Mouse (Mus musculus) ES-E14 (cell line): ENCODE results near the gene Acvr2b. TPM values are rescaled to one million over a fixed set of nuclear protein-coding genes. Genes with fewer than 3 reads are reported as not detected.

Experiments used
- DNase-seq: peaks from one replicate; pipeline ENCODE4 v3.0.0-alpha.2; 2013; ENCODE audit warnings: low read depth, low spot score
- H3K27ac ChIP-seq: 2 replicates; pipeline ENCODE4 v1.5.1; 2012; ENCODE audit warnings: low read depth, mild to moderate bottlenecking, low read length, moderate library complexity, mixed read lengths; ENCODE audit not compliant: poor library complexity, insufficient read depth, severe bottlenecking
- H3K36me3 ChIP-seq: 2 replicates; pipeline ENCODE4 v1.6.1; 2012; ENCODE audit warnings: mild to moderate bottlenecking, low read length, moderate library complexity, mixed read lengths; ENCODE audit not compliant: control insufficient read depth, poor library complexity, insufficient read depth, severe bottlenecking
- H3K4me1 ChIP-seq, 2 experiments: fragments of 150-350 bp in 1 of 2; sonication (generic) in 1 of 2; 2 replicates each; pipeline ENCODE4 v1.6.1; 2012; ENCODE audit warnings: low read length in 2 of 2, mild to moderate bottlenecking in 1 of 2, mixed read lengths in 1 of 2; ENCODE audit not compliant: control insufficient read depth in 2 of 2, insufficient read depth in 2 of 2, poor library complexity in 1 of 2
- H3K4me3 ChIP-seq, 2 experiments: fragments of 150-350 bp in 1 of 2; sonication (generic) in 1 of 2; 2 replicates each; pipeline ENCODE4 v1.5.1; 2012; ENCODE audit warnings: low read length in 2 of 2, low read depth in 1 of 2, mild to moderate bottlenecking in 1 of 2, mixed read lengths in 1 of 2; ENCODE audit not compliant: insufficient read depth in 1 of 2, poor library complexity in 1 of 2, severe bottlenecking in 1 of 2
- H3K9ac ChIP-seq: 2 replicates; pipeline ENCODE4 v1.6.1; 2012; ENCODE audit warnings: low read depth, mild to moderate bottlenecking, low read length, mixed read lengths; ENCODE audit not compliant: poor library complexity, insufficient read depth, severe bottlenecking
- H3K9me3 ChIP-seq: fragments of 150-350 bp; sonication (generic); 2 replicates; pipeline ENCODE4 v1.6.1; 2012; ENCODE audit warnings: low read depth, mild to moderate bottlenecking, low read length; ENCODE audit not compliant: control insufficient read depth, insufficient read depth
- CHD2 ChIP-seq: IDR thresholded peaks from 2 replicates; pipeline ENCODE4 v1.6.1; 2014; ENCODE audit warnings: mild to moderate bottlenecking, low read depth, low read length, inconsistent platforms
- HCFC1 ChIP-seq: IDR thresholded peaks from 2 replicates; pipeline ENCODE4 v1.6.1; 2012; ENCODE audit warnings: low read length, inconsistent platforms, borderline replicate concordance; ENCODE audit not compliant: insufficient read depth
- MAFK ChIP-seq: IDR thresholded peaks from 2 replicates; pipeline ENCODE4 v1.6.1; 2014; ENCODE audit warnings: mild to moderate bottlenecking, low read depth, low read length, inconsistent platforms; ENCODE audit not compliant: insufficient read depth
- ZC3H11A ChIP-seq: IDR thresholded peaks from 2 replicates; pipeline ENCODE4 v1.6.1; 2012; ENCODE audit warnings: low read depth, mild to moderate bottlenecking, inconsistent platforms, low read length, borderline replicate concordance
- ZNF384 ChIP-seq: IDR thresholded peaks from 2 replicates; pipeline ENCODE4 v1.6.1; 2012; ENCODE audit warnings: low read depth, low read length, inconsistent platforms
- in situ Hi-C, 2 experiments: fragments of 600-800 bp; cut with MboI; formaldehyde crosslinking; loops; one replicate each; pipeline ENCODE4 v1.15.1; 2025; ENCODE audit warnings: low sequenced_read_pairs in 2 of 2, inconsistent platforms in 1 of 2; ENCODE audit not compliant: unreplicated experiment in 2 of 2
- total RNA-seq: library from RNA; depleted of rRNA; stranded (reverse); fragments of 300-350 nt; gene quantifications from 2 replicates; pipeline ENCODE4 v1.2.3, GENCODE M21; 2012

Gene Acvr2b
- total RNA-seq, 1 experiment, result 29.8 TPM

- Histone ChIP-seq H3K4me3 (no peak overlapping the region), H3K9ac (no peak overlapping the region), H3K36me3 (peaks cover 18% of the 10 kb centered on the region), H3K9me3 (no peaks in the 10 kb centered on the region), H3K27ac (no peak overlapping the region), H3K4me1 (peaks cover 0 to 13% of the 10 kb centered on the region in 2 experiments; a peak in 2 of 4 replicates)
- TF ChIP-seq ZNF384, result no peak
- no peak for TF ChIP-seq ZC3H11A
- TF ChIP-seq MAFK, result no peak
- no peak for TF ChIP-seq CHD2
- no peak for TF ChIP-seq HCFC1
- no peak for DNase-seq
- in situ Hi-C loops, result no loop called here
Observed at GRCm38 (mm10) chr9:119371251-119371650, 30.7 kb upstream of the Acvr2b start.

- Histone ChIP-seq H3K36me3 (peaks cover 7% of the 10 kb centered on the region), H3K4me1 (peaks cover 0 to 13% of the 10 kb centered on the region in 2 experiments; a peak in 2 of 4 replicates), H3K27ac (no peak overlapping the region; the same call in 1 of the 2 replicates), H3K4me3 (no peak overlapping the region), H3K9me3 (no peaks in the 10 kb centered on the region), H3K9ac (no peak overlapping the region)
- TF ChIP-seq HCFC1 (no peak), MAFK (no peak), ZNF384 (no peak)
- no peak for DNase-seq
- in situ Hi-C loops, result no loop called here
Observed at GRCm38 (mm10) chr9:119375008-119375407, 26.9 kb upstream of the Acvr2b start.

GRCm38 (mm10) chr9:119375556-119375955, 26.4 kb upstream of the Acvr2b start:
- Histone ChIP-seq H3K27ac (no peak overlapping the region), H3K9me3 (no peaks in the 10 kb centered on the region), H3K4me3 (no peak overlapping the region), H3K36me3 (peaks cover 11% of the 10 kb centered on the region), H3K4me1 (peaks cover 0 to 13% of the 10 kb centered on the region in 2 experiments; a peak in 2 of 4 replicates), H3K9ac (no peak overlapping the region)
- no peak for TF ChIP-seq ZC3H11A
- TF ChIP-seq CHD2, result no peak
- no peak for TF ChIP-seq HCFC1
- no peak for TF ChIP-seq MAFK
- no peak for TF ChIP-seq ZNF384
- in situ Hi-C loops, result no loop called here
- no peak for DNase-seq

- no peak overlapping the region for H3K4me3 ChIP-seq
- H3K9ac ChIP-seq, result no peak overlapping the region
- H3K9me3 ChIP-seq, result no peaks in the 10 kb centered on the region
- H3K4me1 ChIP-seq, result peaks cover 0 to 13% of the 10 kb centered on the region in 2 experiments; a peak in 2 of 4 replicates
- in situ Hi-C loops, result no loop called here
- H3K27ac ChIP-seq, result no peak overlapping the region
- no peak for DNase-seq
- peaks cover 17% of the 10 kb centered on the region for H3K36me3 ChIP-seq
- TF ChIP-seq HCFC1 (no peak), MAFK (no peak)
Observed at GRCm38 (mm10) chr9:119378231-119378630, 23.7 kb upstream of the Acvr2b start.

- TF ChIP-seq ZC3H11A, result no peak
- no peak for TF ChIP-seq CHD2
- no peak for TF ChIP-seq HCFC1
- TF ChIP-seq ZNF384, result no peak
- no peak for TF ChIP-seq MAFK
- H3K4me1 ChIP-seq, result no peaks in the 10 kb centered on the region
- no peaks in the 10 kb centered on the region for H3K9me3 ChIP-seq
- no peak for DNase-seq
- H3K4me3 ChIP-seq, result no peak overlapping the region
- H3K9ac ChIP-seq, result no peak overlapping the region
- H3K27ac ChIP-seq, result no peak overlapping the region
- in situ Hi-C loops, result no loop called here
- H3K36me3 ChIP-seq, result peaks cover 15% of the 10 kb centered on the region
Observed at GRCm38 (mm10) chr9:119382603-119383002, 19.3 kb upstream of the Acvr2b start.
